Mouse (Mus musculus): ENCODE data around the gene Trpm8.

Trpm8 gene

DNA sequence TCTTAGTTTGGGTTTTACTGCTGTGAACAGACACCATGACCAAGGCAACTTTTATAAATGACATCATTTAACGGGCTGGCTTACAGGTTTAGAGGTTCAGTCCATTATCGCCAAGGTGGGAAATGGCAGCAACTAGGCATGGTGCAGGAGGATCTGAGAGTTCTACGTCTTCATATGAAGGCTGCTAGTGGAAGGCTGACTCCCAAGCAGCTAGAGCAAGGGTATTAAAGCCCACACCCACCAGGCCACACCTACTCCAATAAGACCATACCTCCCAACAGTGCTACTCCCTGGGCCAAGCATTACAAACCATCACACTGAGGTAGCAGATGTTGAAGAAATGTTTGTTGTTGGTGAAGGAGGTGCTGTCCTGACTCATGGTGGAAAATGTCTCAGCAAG lies 78.2 kb downstream of the Trpm8 start:
- no peak for DNase-seq (ENCODE audit: low read depth, low spot score)

GRCm38 (mm10) chr1:88356616-88357015 lies 79.2 kb downstream of the Trpm8 start:
- no peak for DNase-seq (ENCODE audit: low read depth, low spot score)

GRCm38 (mm10) chr1:88357458-88358090 lies 80.1 kb downstream of the Trpm8 start:
- DNase-seq (ENCODE audit: low read depth, low spot score) = peak; percentile 42

DNA sequence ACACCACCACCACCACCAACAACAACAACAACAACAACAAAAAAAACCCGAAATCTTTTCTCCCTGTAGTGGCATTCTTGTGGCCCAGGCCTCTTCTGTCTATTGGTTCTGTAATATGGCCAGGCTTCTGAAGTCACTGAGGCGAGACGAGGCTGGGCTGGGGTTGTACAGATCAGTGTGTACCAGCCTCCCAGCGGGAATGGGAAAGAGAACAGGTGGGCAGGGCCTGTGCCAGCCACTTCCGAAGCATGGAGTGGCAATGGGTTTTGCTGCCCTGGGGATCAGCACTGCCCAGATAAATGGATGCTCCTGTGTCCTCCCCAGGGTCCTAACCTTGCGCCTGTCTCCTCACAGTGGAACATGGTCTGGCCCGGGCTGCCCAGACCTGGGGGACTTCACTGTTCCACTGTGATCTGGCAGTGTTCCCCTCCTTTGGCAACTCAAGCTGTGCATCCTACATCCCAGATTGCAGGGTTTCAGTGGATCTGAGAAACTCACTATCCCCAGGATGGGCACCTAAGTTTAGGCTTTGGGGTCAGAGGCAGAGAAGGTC lies 80.7 kb downstream of the Trpm8 start:
- DNase-seq (ENCODE audit: low read depth, low spot score) = no peak

DNA sequence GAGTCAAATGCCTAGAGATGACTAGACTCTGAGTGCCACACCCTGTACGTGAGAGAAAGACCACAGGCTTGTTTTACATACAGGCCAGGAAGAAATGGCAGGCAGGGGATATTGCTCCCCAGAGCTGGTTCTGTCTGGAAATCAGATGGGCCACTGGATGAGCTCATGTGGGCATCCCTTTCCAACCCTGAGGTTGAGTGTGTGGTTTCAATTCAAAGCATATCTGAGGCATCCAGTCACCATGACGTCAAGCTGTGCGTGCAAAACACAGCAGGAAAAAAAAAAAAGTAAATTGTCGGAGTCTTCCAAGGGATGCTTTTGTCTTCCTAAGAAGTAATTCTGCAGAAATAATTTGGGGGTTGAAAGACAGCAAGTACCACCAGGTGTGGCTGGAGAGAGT lies 83.6 kb downstream of the Trpm8 start:
- DNase-seq (ENCODE audit: low read depth, low spot score) = no peak

DNA sequence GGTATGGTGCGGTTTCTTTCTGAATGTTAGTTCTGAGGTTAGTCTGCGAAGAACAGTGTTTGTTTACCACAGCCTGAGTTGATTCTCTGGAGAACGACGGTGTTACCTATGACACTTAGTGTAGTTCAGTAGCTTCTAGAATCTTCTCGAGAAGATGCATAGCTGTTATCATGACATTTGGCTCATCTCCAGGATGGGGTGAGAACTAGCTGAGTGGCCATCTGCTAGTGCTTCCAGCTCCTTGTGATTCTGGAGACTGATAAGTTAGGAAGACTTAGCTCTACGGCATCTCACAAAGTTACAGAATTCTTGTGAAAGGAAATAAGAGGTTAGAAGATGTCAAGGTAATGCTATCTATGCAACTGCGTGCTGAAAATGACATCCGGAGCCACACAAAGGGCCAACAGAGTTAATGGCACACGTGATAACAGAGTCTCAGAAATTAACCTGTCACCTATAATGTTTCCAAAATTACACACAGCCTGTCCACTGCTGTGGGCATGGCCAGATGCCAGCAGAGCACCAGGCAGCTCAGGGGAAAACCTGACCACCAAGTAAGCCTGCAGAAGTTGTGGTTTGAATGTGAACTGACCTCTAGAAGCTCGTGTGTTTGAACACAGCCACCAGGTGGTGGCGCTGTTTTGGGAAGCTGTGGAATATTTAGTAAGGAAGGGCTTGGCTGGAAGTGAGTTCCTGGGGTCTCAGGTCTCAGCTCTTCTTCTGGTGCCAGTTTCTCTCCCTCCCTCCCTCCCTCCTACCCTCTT lies 89.6 kb downstream of the Trpm8 start:
- DNase-seq (ENCODE audit: low read depth, low spot score) = no peak

GRCm38 (mm10) chr1:88378446-88378845 lies 101.0 kb downstream of the Trpm8 start:
- no peak for DNase-seq (ENCODE audit: low read depth, low spot score)

DNA sequence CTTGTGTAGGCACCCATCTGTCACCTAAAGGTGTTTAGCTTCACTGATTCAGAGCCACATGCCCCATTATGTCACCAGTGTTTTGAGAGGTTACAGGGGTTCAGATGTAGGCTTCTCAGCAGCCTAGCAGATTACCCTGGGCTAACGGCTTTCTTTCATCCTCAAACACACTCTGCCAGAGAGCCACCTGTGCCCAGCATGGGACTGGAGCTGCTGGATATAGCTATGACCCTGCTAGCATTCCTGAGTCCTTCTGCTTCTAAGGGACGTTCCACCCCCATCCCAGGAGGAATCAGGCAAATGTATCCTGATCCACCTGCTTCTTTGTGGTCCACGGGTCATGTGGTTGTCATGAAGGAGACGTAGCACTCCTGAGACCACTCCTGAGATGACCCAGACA lies 114.2 kb downstream of the Trpm8 start:
- no peak for DNase-seq (ENCODE audit: low read depth, low spot score)

GRCm38 (mm10) chr1:88393321-88393720 lies 115.9 kb downstream of the Trpm8 start:
- DNase-seq (ENCODE audit: low read depth, low spot score) = no peak

GRCm38 (mm10) chr1:88403378-88403777 lies 125.9 kb downstream of the Trpm8 start:
- DNase-seq (ENCODE audit: low read depth, low spot score) = no peak

GRCm38 (mm10) chr1:88406078-88406806 lies 128.8 kb downstream of the Trpm8 start:
- DNase-seq (ENCODE audit: low read depth, low spot score) = no peak

DNA sequence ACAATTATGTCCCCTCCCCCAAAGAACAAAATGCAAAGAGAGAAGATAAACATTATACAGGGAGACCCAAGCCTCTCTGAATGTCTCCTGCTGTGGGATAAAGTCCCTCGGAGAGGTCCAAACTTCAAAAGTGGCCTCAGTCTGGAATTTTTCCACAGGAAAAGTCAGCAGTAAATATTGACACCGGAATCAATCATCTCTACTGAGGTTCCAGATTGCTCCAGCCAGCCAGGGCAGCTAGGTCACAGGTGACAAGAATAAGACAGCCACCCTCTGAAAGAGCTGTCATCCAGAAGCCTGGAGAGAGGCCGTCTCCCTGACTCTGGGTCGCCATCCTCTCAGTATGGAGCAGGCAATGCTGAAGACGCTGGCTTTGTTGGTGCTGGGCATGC lies 129.3 kb downstream of the Trpm8 start, which contains the start of gene Spp2:
TSS of gene Spp2 (plus strand) at position 155 of the 392 bp plus-strand sequence.
- DNase-seq (ENCODE audit: low read depth, low spot score) = no peak

GRCm38 (mm10) chr1:88408340-88408739 lies 130.9 kb downstream of the Trpm8 start:
- no peak for DNase-seq (ENCODE audit: low read depth, low spot score)

GRCm38 (mm10) chr1:88412013-88412412 lies 134.6 kb downstream of the Trpm8 start:
- DNase-seq (ENCODE audit: low read depth, low spot score) = no peak

DNA sequence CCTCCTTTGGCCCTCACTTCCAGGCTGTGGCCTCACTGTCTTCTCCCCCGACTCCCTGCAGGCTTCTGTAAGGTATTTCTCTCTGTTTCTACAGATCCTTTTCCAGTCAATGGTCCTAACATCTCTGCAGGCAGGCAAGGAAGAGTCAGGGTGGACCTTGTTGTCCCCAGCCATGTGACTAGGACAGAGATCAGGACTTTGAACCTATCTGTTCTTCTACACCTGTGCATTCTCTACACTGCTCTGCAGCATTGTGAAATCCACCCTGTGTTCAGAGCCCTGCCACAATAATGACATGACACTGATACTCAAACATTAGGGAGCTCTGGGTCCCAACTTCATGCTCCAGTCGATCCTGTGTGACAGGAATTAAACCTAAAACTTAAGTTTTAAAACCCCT lies 141.5 kb downstream of the Trpm8 start:
- no peak for DNase-seq (ENCODE audit: low read depth, low spot score)

DNA sequence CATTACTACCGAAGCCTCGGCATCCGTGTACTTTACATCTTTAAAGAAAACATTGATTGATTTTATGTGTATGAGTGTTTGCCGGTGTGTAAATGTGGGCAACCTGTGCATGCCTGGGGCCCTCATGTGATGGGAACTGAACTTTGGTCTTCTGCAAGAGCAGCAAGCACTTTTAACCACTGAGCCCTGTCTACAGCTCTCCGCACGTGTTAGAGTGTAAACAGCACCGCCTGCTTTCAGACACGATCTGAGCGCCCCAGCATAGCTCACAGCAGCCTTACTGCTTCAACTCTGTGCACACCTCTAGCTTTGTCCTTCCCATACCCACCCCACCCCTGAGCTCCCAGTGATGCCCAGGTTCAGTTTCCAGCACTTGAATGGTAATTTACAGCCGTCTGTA lies 144.6 kb downstream of the Trpm8 start:
- DNase-seq (ENCODE audit: low read depth, low spot score) = no peak

GRCm38 (mm10) chr1:88422846-88423395 lies 145.5 kb downstream of the Trpm8 start:
- no peak for DNase-seq (ENCODE audit: low read depth, low spot score)

- peak; percentile 32 for DNase-seq (ENCODE audit: low read depth, low spot score)
These were observed 147.3 kb downstream of the Trpm8 start for GRCm38 (mm10) chr1:88424602-88425252.

GRCm38 (mm10) chr1:88427987-88428741 lies 150.7 kb downstream of the Trpm8 start:
- DNase-seq (ENCODE audit: low read depth, low spot score) = no peak

DNA sequence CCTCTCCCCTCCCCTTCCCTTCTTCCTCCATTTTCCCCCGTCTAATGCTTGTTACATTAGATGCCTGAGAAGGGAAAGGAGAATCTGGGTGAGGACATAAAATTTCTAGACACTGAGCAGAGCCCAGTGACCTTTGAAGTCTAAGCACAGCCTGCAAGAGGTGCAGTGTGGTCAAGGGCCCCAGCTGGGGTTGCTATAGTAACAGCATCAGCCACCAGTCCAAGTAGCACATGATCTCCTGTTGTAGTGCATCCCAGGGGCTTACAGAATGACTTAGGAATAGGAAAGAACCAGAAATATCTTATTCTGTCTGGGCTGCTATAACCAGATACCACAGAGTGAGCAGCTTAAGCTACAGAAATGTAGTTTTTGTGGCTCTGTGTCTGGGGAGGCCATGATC lies 152.0 kb downstream of the Trpm8 start:
- DNase-seq (ENCODE audit: low read depth, low spot score) = no peak

GRCm38 (mm10) chr1:88431262-88431661 lies 153.8 kb downstream of the Trpm8 start:
- DNase-seq (ENCODE audit: low read depth, low spot score) = no peak
